Mouse (Mus musculus): ENCODE measurements around the gene Dnajc17. TPM values are rescaled to one million over a fixed set of nuclear protein-coding genes. Genes with fewer than 3 reads are reported as not detected.

The Dnajc17 gene
- total RNA-seq, 2 experiments from 2014 or later: 12.0 to 13.3 TPM

GRCm38 (mm10) chr2:119202914-119203453, 5.6 kb downstream of the Dnajc17 start:
- peak; percentile 44 to 67 for DNase-seq
- intact Hi-C loops (cut with DNase I): no loop called here

- intact Hi-C loops (cut with DNase I): no loop called here
- no peak for DNase-seq
Measured at GRCm38 (mm10) chr2:119198934-119199333, 9.7 kb downstream of the Dnajc17 start.

GRCm38 (mm10) chr2:119198049-119198448, 10.5 kb downstream of the Dnajc17 start:
- intact Hi-C loops (cut with DNase I): no loop called here
- DNase-seq: no peak

- no peak for DNase-seq
- intact Hi-C loops (cut with DNase I): no loop called here
Measured at GRCm38 (mm10) chr2:119197493-119197892, 11.1 kb downstream of the Dnajc17 start.

GRCm38 (mm10) chr2:119196316-119197108, 12.1 kb downstream of the Dnajc17 start:
- no peak for DNase-seq
- intact Hi-C loops (cut with DNase I): no loop called here

- intact Hi-C loops (cut with DNase I): no loop called here
Measured at GRCm38 (mm10) chr2:119194140-119194539, 14.5 kb downstream of the Dnajc17 start.

GRCm38 (mm10) chr2:119190969-119191368, 17.6 kb downstream of the Dnajc17 start:
- DNase-seq: no peak
- intact Hi-C loops (cut with DNase I): loop anchor here (1.0 kb wide), 1 partner anchor 152 kb away; no protein-coding TSS in a partner anchor

More at GRCm38 (mm10) chr2:119194140-119194539, 14.5 kb downstream of the Dnajc17 start:
- peak; percentile 38 to 39 for DNase-seq

GRCm38 (mm10) chr2:119189029-119189710, 19.4 kb downstream of the Dnajc17 start:
- intact Hi-C loops (cut with DNase I): loop anchor here (2.0 to 5.0 kb wide), 3 partner anchors 32 to 87 kb away; partner anchors contain the start of gene Rmdn3
- peak; percentile 88 to 94 for DNase-seq

GRCm38 (mm10) chr2:119182914-119183313, 25.7 kb downstream of the Dnajc17 start:
- intact Hi-C loops (cut with DNase I): no loop called here
- DNase-seq: no peak

GRCm38 (mm10) chr2:119177384-119177939, 31.1 kb downstream of the Dnajc17 start:
- DNase-seq: no peak
- intact Hi-C loops (cut with DNase I): no loop called here

GRCm38 (mm10) chr2:119176761-119177160, 31.8 kb downstream of the Dnajc17 start:
- intact Hi-C loops (cut with DNase I): no loop called here

GRCm38 (mm10) chr2:119175614-119176013, 33.0 kb downstream of the Dnajc17 start:
- DNase-seq: no peak
- intact Hi-C loops (cut with DNase I): no loop called here

More at GRCm38 (mm10) chr2:119176761-119177160, 31.8 kb downstream of the Dnajc17 start:
- DNase-seq: no peak

- intact Hi-C loops (cut with DNase I): no loop called here
- DNase-seq: no peak
Measured at GRCm38 (mm10) chr2:119174866-119175265, 33.7 kb downstream of the Dnajc17 start.

GRCm38 (mm10) chr2:119173991-119174651, 34.5 kb downstream of the Dnajc17 start, which contains the start of gene Gm14137:
TSS of gene Gm14137 (plus strand) at chr2:119174509.
- DNase-seq: peak; percentile 38 to 52

GRCm38 (mm10) chr2:119172862-119173576, 35.6 kb downstream of the Dnajc17 start:
- intact Hi-C loops (cut with DNase I): no loop called here
- peak; percentile 87 to 90 for DNase-seq

More at GRCm38 (mm10) chr2:119173991-119174651, 34.5 kb downstream of the Dnajc17 start, which contains the start of gene Gm14137:
- intact Hi-C loops (cut with DNase I): no loop called here

GRCm38 (mm10) chr2:119172446-119172845, 36.1 kb downstream of the Dnajc17 start:
- DNase-seq: no peak
- intact Hi-C loops (cut with DNase I): no loop called here

- peak; percentile 44 to 59 for DNase-seq
- intact Hi-C loops (cut with DNase I): no loop called here
Measured at GRCm38 (mm10) chr2:119171574-119171973, 37.0 kb downstream of the Dnajc17 start.

GRCm38 (mm10) chr2:119170282-119170681, 38.3 kb downstream of the Dnajc17 start:
- no peak for DNase-seq
- intact Hi-C loops (cut with DNase I): no loop called here

- intact Hi-C loops (cut with DNase I): no loop called here
- DNase-seq: no peak
Measured at GRCm38 (mm10) chr2:119167866-119168256, 40.7 kb downstream of the Dnajc17 start.

Measured in heart, postnatal 10 days (tissue).